Mouse (Mus musculus): ENCODE results near the gene 4930544D05Rik. TPM values are rescaled to one million over a fixed set of nuclear protein-coding genes. Genes with fewer than 3 reads are reported as not detected.
A peak's percentile ranks its signal among the peaks of the same experiment; 100 is the strongest.
"Not testable (repeated sequence)": the region's sequence is repeated elsewhere in the genome, so short reads cannot be mapped to it uniquely, and the experiment has no call there.

4930544D05Rik gene
- total RNA-seq (2014; rRNA removed) = not detected in 2 replicates
- polyA plus RNA-seq (2015; fragmentation: Nextera tagmentation; extraction: Ambion mirVana) = not detected in 2 replicates

- ATAC-seq (ENCODE audit: low FRiP score) = no peak
- peak; percentile 5 for DNase-seq (ENCODE audit: low spot score)
These were observed at the start of gene 4930544D05Rik for GRCm38 (mm10) chr11:70615516-70616093. Gene 4930544D05Rik, plus strand, starts transcription at chr11:70615848.

GRCm38 (mm10) chr11:70566586-70566985 lies 49.1 kb upstream of the 4930544D05Rik start:
- Histone ChIP-seq H3K27ac (ENCODE audit: low read depth, low read length) (no peak overlapping the region), H3K27me3 (ENCODE audit: insufficient read depth, low read length) (no peaks in the 10 kb centered on the region), H3K36me3 (ENCODE audit: insufficient read depth, low read length) (peaks cover 10% of the 10 kb centered on the region; the same call in 1 of the 2 replicates), H3K9me3 (ENCODE audit: low read length) (no peaks in the 10 kb centered on the region), H3K4me2 (ENCODE audit: low read depth, low read length, poor library complexity, severe bottlenecking) (no peak overlapping the region), H3K9ac (replicated peaks; ENCODE audit: low read length, poor library complexity, severe bottlenecking) (no peak overlapping the region), H3K4me3 (ENCODE audit: low read depth, low read length) (no peak overlapping the region), H3K4me1 (ENCODE audit: insufficient read depth, low read length) (peaks cover 12% of the 10 kb centered on the region)
- ATAC-seq (ENCODE audit: low FRiP score) (no peak), DNase-seq (ENCODE audit: low spot score) (no peak)
- WGBS = 57% methylated on average over 7 of the region's 7 CpGs
- no peak for TF ChIP-seq CTCF (IDR thresholded peaks at IDR 0.05)

More at GRCm38 (mm10) chr11:70615516-70616093, at the start of gene 4930544D05Rik:
- peak within 1 kb of the TSS; percentile 28 for H3K4me2 ChIP-seq (ENCODE audit: low read depth, low read length, poor library complexity, severe bottlenecking)
- WGBS = 17% methylated on average over 21 of the region's 21 CpGs
- H3K9ac ChIP-seq (replicated peaks; ENCODE audit: low read length, poor library complexity, severe bottlenecking) = peak within 1 kb of the TSS; percentile 50; the same call in 1 of the 2 replicates
- peak within 1 kb of the TSS; percentile 20; the same call in 1 of the 2 replicates for H3K4me3 ChIP-seq (ENCODE audit: low read depth, low read length)
- H3K4me1 ChIP-seq (ENCODE audit: insufficient read depth, low read length) = no peaks in the 10 kb centered on the region
- no peaks in the 10 kb centered on the region for H3K27me3 ChIP-seq (ENCODE audit: insufficient read depth, low read length)
- peaks cover 21% of the 10 kb centered on the region for H3K36me3 ChIP-seq (ENCODE audit: insufficient read depth, low read length)
- TF ChIP-seq CTCF (IDR thresholded peaks at IDR 0.05) = no peak
- no peak within 1 kb of the TSS for H3K27ac ChIP-seq (ENCODE audit: low read depth, low read length)
- H3K9me3 ChIP-seq (ENCODE audit: low read length) = no peaks in the 10 kb centered on the region

- peaks cover 10% of the 10 kb centered on the region; the same call in 1 of the 2 replicates for H3K36me3 ChIP-seq (ENCODE audit: insufficient read depth, low read length)
- not testable (repeated sequence) for H3K9me3 ChIP-seq (ENCODE audit: low read length); H3K27me3 ChIP-seq (ENCODE audit: insufficient read depth, low read length); DNase-seq (ENCODE audit: low spot score); H3K9ac ChIP-seq (replicated peaks; ENCODE audit: low read length, poor library complexity, severe bottlenecking); H3K27ac ChIP-seq (ENCODE audit: low read depth, low read length); H3K4me1 ChIP-seq (ENCODE audit: insufficient read depth, low read length); H3K4me3 ChIP-seq (ENCODE audit: low read depth, low read length); H3K4me2 ChIP-seq (ENCODE audit: low read depth, low read length, poor library complexity, severe bottlenecking); ATAC-seq (ENCODE audit: low FRiP score)
- 93% methylated on average over 1 of the region's 1 CpGs for WGBS
These were observed 45.0 kb upstream of the 4930544D05Rik start for GRCm38 (mm10) chr11:70570614-70571013.

GRCm38 (mm10) chr11:70571641-70572040 lies 44.0 kb upstream of the 4930544D05Rik start:
- no peak overlapping the region for H3K27ac ChIP-seq (ENCODE audit: low read depth, low read length)
- ATAC-seq (ENCODE audit: low FRiP score) (no peak), DNase-seq (ENCODE audit: low spot score) (no peak)
- WGBS = 82% methylated on average over 1 of the region's 1 CpGs
- H3K4me1 ChIP-seq (ENCODE audit: insufficient read depth, low read length) = no peaks in the 10 kb centered on the region
- peaks cover 10% of the 10 kb centered on the region; the same call in 1 of the 2 replicates for H3K36me3 ChIP-seq (ENCODE audit: insufficient read depth, low read length)
- no peak overlapping the region for H3K4me3 ChIP-seq (ENCODE audit: low read depth, low read length)
- no peak overlapping the region for H3K9ac ChIP-seq (replicated peaks; ENCODE audit: low read length, poor library complexity, severe bottlenecking)
- no peak for TF ChIP-seq CTCF (IDR thresholded peaks at IDR 0.05)
- no peaks in the 10 kb centered on the region for H3K9me3 ChIP-seq (ENCODE audit: low read length)
- H3K4me2 ChIP-seq (ENCODE audit: low read depth, low read length, poor library complexity, severe bottlenecking) = no peak overlapping the region
- H3K27me3 ChIP-seq (ENCODE audit: insufficient read depth, low read length) = no peaks in the 10 kb centered on the region

- Histone ChIP-seq H3K27ac (ENCODE audit: low read depth, low read length) (no peak overlapping the region), H3K36me3 (ENCODE audit: insufficient read depth, low read length) (peaks cover 7% of the 10 kb centered on the region; the same call in 1 of the 2 replicates), H3K9me3 (ENCODE audit: low read length) (no peaks in the 10 kb centered on the region), H3K4me1 (ENCODE audit: insufficient read depth, low read length) (no peaks in the 10 kb centered on the region), H3K4me3 (ENCODE audit: low read depth, low read length) (no peak overlapping the region), H3K9ac (replicated peaks; ENCODE audit: low read length, poor library complexity, severe bottlenecking) (no peak overlapping the region), H3K27me3 (ENCODE audit: insufficient read depth, low read length) (no peaks in the 10 kb centered on the region), H3K4me2 (ENCODE audit: low read depth, low read length, poor library complexity, severe bottlenecking) (no peak overlapping the region)
- WGBS = 64% methylated on average over 5 of the region's 5 CpGs
- ATAC-seq (ENCODE audit: low FRiP score) (no peak), DNase-seq (ENCODE audit: low spot score) (no peak)
- no peak for TF ChIP-seq CTCF (IDR thresholded peaks at IDR 0.05)
These were observed 43.2 kb upstream of the 4930544D05Rik start for GRCm38 (mm10) chr11:70572348-70572902.

- Histone ChIP-seq H3K27ac (ENCODE audit: low read depth, low read length) (no peak overlapping the region), H3K36me3 (ENCODE audit: insufficient read depth, low read length) (no peaks in the 10 kb centered on the region; the same call in 1 of the 2 replicates), H3K27me3 (ENCODE audit: insufficient read depth, low read length) (no peaks in the 10 kb centered on the region), H3K9ac (replicated peaks; ENCODE audit: low read length, poor library complexity, severe bottlenecking) (no peak overlapping the region), H3K4me2 (ENCODE audit: low read depth, low read length, poor library complexity, severe bottlenecking) (no peak overlapping the region), H3K4me1 (ENCODE audit: insufficient read depth, low read length) (0 out of 2 replicates have a peak, but pooled peaks cover 3% of the 10 kb centered on the region), H3K4me3 (ENCODE audit: low read depth, low read length) (no peak overlapping the region), H3K9me3 (ENCODE audit: low read length) (no peaks in the 10 kb centered on the region)
- DNase-seq (ENCODE audit: low spot score) (no peak), ATAC-seq (ENCODE audit: low FRiP score) (no peak)
- WGBS = 59% methylated on average over 6 of the region's 6 CpGs
- TF ChIP-seq CTCF (IDR thresholded peaks at IDR 0.05) = no peak
These were observed 41.8 kb upstream of the 4930544D05Rik start for GRCm38 (mm10) chr11:70573872-70574271.

All from midbrain, postnatal 0 days (tissue).